Mouse (Mus musculus): Measurements from ENCODE around the gene Wdr45b.
A peak's percentile ranks its signal among the peaks of the same experiment; 100 is the strongest.
"Not testable (repeated sequence)": the region's sequence is repeated elsewhere in the genome, so short reads cannot be mapped to it uniquely, and the experiment has no call there.

The Wdr45b gene

GRCm38 (mm10) chr11:121354091-121354707 is at the start of gene Wdr45b:
Wdr45b (minus strand) TSS chr11:121354445.
- DNase-seq (ENCODE audit: low spot score) = peak; percentile 97

DNA sequence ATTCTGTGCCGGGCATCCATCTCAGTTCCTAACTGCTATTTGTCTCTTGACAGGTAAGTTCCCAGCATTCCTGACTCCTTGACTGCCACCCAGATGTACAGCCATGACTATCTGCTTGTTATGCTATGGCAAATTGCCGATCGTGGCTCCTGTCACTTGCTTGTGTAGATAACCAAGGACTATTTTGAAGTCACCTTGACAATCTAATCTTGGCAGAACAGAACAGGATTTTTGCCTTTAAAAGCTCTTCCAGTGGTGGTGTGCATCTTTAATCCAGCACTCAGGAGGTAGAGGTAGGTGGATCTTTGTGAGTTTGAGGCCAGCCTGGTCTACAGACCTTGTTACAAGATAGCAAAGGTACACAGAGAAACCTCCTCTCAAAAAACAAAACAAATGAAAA is 38.2 kb upstream of the Wdr45b start:
- no peak for DNase-seq (ENCODE audit: low spot score)

DNA sequence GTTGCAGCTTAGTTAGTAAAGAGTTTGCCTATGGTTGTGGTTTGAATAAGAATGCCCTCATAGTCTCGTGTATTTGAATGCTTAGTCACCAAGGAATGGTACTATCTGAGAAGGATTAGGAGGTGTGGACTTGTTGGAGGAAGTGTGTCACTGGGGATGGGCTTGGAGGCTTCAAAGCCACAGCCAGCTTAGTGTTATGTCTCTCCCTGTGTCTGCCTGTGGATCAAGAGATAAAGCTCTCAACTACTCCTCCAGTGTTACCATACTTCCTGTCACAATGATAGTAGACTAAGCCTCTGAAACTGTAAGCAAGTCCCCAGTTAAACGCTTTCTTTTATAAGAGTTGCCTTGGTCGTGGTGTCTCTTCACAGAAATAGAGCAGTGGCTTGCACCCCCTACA is 36.5 kb upstream of the Wdr45b start:
- DNase-seq (ENCODE audit: low spot score) = no peak

GRCm38 (mm10) chr11:121388554-121388945 is 34.3 kb upstream of the Wdr45b start:
- no peak for DNase-seq (ENCODE audit: low spot score)

DNA sequence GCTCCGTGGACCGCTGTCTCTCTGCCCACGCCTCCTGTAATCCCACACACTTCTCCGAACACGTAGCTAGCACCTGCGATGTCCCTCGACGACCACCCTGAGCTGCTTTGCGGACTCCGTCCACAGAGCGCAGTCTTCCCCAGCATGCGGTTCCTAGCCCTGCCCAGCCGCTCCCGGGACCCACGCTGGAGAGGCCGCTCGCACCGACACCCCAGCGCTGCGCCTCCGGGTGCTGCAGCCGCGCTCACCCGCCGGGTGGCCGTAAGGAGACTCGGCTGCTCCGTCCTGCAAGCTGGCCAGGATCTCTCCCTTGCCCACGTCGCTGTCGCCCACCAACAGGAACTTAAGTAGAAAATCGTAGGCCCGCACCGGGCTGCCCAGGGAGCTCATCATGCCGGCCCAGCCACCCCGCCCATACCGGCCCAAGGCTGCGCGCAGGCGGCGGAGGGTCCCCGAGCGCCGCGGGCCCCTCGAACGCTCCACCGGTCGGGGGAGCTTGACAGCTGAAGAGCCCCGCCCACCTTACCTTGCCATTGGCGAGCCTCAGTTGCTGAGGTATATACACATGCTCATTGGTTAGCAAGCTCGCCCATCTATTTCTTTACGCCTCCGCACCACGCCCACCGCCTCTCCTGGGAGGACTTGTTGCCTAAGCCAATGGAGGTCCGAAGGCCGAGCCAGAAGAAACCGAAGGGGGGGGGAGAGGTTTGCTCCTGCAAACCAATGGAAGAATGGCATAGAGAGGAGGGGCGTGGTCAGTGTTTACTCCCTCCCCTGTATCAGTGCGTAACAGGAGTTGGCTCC is 33.7 kb upstream of the Wdr45b start, which contains the start of gene Rab40b:
Rab40b (minus strand) TSS at position 502 of the 804 bp plus-strand sequence.
- peak; percentile 88 for DNase-seq (ENCODE audit: low spot score)

DNA sequence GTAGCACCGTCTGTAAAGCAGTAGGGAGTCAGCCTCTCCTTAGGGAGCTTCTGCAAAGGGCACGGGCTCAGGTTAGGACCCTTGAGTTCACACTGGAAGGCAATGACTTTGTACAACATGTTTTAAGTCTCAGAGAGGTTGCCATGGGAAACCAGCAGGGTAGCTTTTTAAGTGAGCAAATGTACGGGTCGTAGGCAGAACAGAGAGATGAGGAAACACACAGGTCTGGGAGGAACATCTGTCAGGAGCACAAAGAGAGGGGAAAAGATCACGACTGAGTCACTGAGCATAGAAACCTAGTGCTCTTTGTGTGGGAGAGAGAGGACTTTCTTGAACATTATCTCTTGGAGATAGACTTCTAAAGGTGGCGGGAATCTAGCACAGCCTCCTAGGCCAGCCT is 26.0 kb upstream of the Wdr45b start:
- DNase-seq (ENCODE audit: low spot score) = no peak

DNA sequence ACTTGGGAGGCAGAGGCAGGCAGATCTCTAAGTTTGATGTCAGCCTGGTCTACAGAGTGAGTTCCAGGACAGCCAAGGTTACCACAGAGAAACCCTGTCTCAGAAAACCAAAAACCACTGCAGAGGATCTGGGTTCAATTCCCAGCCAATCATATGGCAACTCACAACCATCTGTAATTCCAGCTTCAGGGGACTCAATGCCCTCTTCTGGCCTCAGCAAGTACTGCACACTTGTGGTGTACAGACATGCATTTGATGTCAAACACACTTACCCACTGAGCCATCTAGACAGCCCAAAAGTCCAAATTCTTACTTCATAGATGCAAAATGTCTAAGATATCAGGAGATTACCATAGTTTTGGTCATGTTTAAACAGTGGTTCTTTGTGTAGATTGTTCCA is 24.4 kb upstream of the Wdr45b start:
- DNase-seq (ENCODE audit: low spot score) = no peak

GRCm38 (mm10) chr11:121373305-121373704 is 19.1 kb upstream of the Wdr45b start:
- no peak for DNase-seq (ENCODE audit: low spot score)

GRCm38 (mm10) chr11:121370337-121370994 is 16.2 kb upstream of the Wdr45b start:
- DNase-seq (ENCODE audit: low spot score) = no peak

- DNase-seq (ENCODE audit: low spot score) = no peak
Measured at GRCm38 (mm10) chr11:121369622-121370021, 15.4 kb upstream of the Wdr45b start.

DNA sequence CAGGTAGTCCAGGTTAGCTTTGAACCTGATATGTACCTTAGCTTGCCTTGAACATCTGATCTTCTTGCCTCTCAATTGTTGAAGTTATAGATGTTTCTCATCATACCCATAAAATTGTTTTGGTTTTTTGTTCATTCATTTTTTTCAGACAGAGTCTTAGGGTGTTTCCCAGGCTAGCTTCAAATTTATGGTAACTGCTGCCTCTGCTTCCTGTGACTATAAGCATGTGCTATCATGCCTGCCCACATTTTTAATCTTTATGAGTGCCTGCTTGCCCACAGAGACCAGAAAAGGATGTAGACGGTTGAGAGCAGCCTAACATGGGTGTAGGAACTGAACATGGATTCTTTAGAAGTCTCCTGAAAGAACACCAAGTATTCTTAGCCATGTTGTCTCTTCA is 14.5 kb upstream of the Wdr45b start:
- DNase-seq (ENCODE audit: low spot score) = no peak

- DNase-seq (ENCODE audit: low spot score) = no peak
Measured at GRCm38 (mm10) chr11:121367170-121367707, 13.0 kb upstream of the Wdr45b start.

- peak; percentile 34 for DNase-seq (ENCODE audit: low spot score)
Measured at GRCm38 (mm10) chr11:121362212-121362611, 8.0 kb upstream of the Wdr45b start.

GRCm38 (mm10) chr11:121353326-121354090 is 737 bp downstream of the Wdr45b start:
- DNase-seq (ENCODE audit: low spot score) = peak; percentile 45

GRCm38 (mm10) chr11:121348727-121349126 is 5.5 kb downstream of the Wdr45b start:
- DNase-seq (ENCODE audit: low spot score) = not testable (repeated sequence)

- no peak for DNase-seq (ENCODE audit: low spot score)
Measured at GRCm38 (mm10) chr11:121348166-121348565, 6.1 kb downstream of the Wdr45b start.

- no peak for DNase-seq (ENCODE audit: low spot score)
Measured at GRCm38 (mm10) chr11:121347036-121347435, 7.2 kb downstream of the Wdr45b start.

DNA sequence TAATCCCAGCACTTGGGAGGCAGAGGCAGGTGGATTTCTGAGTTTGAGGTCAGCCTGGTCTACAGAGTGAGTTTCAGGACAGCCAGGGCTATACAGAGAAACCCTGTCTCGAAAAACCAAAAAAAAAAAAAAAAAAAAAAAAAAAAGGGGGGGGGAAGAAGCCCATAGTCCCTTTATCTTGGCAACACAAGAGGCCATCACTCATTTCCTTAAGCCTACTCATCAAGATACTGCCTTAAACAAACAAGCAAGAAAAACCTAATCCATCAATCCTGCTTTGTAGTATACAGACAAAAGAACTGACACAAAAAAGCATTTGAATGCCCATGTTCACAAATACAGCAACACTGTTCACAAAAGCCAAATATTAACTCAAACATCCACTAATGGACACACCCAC is 11.8 kb downstream of the Wdr45b start:
- not testable (repeated sequence) for DNase-seq (ENCODE audit: low spot score)

- no peak for DNase-seq (ENCODE audit: low spot score)
Measured at GRCm38 (mm10) chr11:121340287-121340686, 14.0 kb downstream of the Wdr45b start.

GRCm38 (mm10) chr11:121339647-121340046 is 14.6 kb downstream of the Wdr45b start:
- no peak for DNase-seq (ENCODE audit: low spot score)

- no peak for DNase-seq (ENCODE audit: low spot score)
Measured at GRCm38 (mm10) chr11:121331641-121332040, 22.6 kb downstream of the Wdr45b start.

- DNase-seq (ENCODE audit: low spot score) = no peak
Measured at GRCm38 (mm10) chr11:121328619-121329018, 25.6 kb downstream of the Wdr45b start.
